Mouse (Mus musculus) CH12F3 (cell line): ENCODE measurements around the gene Hydin.

ENCODE experiments used
- in situ Hi-C: fragments of 300-500 bp; cut with MboI; formaldehyde crosslinking; loops from 2 replicates; pipeline ENCODE4 v1.14.3; 2020; ENCODE audit warnings: low sequenced_read_pairs

Gene Hydin

GRCm38 (mm10) chr8:110266741-110267140, at the start of gene Hydin:
Gene Hydin (plus strand): TSS chr8:110266977.
- in situ Hi-C loops: no loop called here

- in situ Hi-C loops: no loop called here
Observed at GRCm38 (mm10) chr8:110217198-110217597, 49.6 kb upstream of the Hydin start.

GRCm38 (mm10) chr8:110217681-110218131, 49.1 kb upstream of the Hydin start:
- in situ Hi-C loops: no loop called here

- in situ Hi-C loops: no loop called here
Observed at GRCm38 (mm10) chr8:110218511-110218910, 48.3 kb upstream of the Hydin start.

GRCm38 (mm10) chr8:110220936-110221335, 45.8 kb upstream of the Hydin start:
- in situ Hi-C loops: no loop called here

GRCm38 (mm10) chr8:110230803-110231202, 36.0 kb upstream of the Hydin start:
- in situ Hi-C loops: no loop called here

- in situ Hi-C loops: no loop called here
Observed at GRCm38 (mm10) chr8:110242278-110243177, 24.2 kb upstream of the Hydin start.

GRCm38 (mm10) chr8:110244566-110244965, 22.2 kb upstream of the Hydin start:
- in situ Hi-C loops: no loop called here

GRCm38 (mm10) chr8:110247238-110247637, 19.5 kb upstream of the Hydin start:
- in situ Hi-C loops: no loop called here

- in situ Hi-C loops: no loop called here
Observed at GRCm38 (mm10) chr8:110253986-110254385, 12.8 kb upstream of the Hydin start.

- in situ Hi-C loops: no loop called here
Observed at GRCm38 (mm10) chr8:110265796-110266305, 926 bp upstream of the Hydin start.

GRCm38 (mm10) chr8:110267268-110267667, 491 bp downstream of the Hydin start:
- in situ Hi-C loops: no loop called here

- in situ Hi-C loops: no loop called here
Observed at GRCm38 (mm10) chr8:110270659-110271058, 3.9 kb downstream of the Hydin start.

GRCm38 (mm10) chr8:110273394-110273793, 6.6 kb downstream of the Hydin start:
- in situ Hi-C loops: no loop called here

GRCm38 (mm10) chr8:110275465-110276258, 8.9 kb downstream of the Hydin start:
- in situ Hi-C loops: no loop called here

- in situ Hi-C loops: no loop called here
Observed at GRCm38 (mm10) chr8:110276259-110276560, 9.4 kb downstream of the Hydin start.

GRCm38 (mm10) chr8:110312715-110313114, 45.9 kb downstream of the Hydin start:
- in situ Hi-C loops: no loop called here

- in situ Hi-C loops: no loop called here
Observed at GRCm38 (mm10) chr8:110315826-110316225, 49.0 kb downstream of the Hydin start.

GRCm38 (mm10) chr8:110319586-110319985, 52.8 kb downstream of the Hydin start:
- in situ Hi-C loops: no loop called here

- in situ Hi-C loops: no loop called here
Observed at GRCm38 (mm10) chr8:110321446-110321845, 54.7 kb downstream of the Hydin start.

- in situ Hi-C loops: no loop called here
Observed at GRCm38 (mm10) chr8:110323981-110324574, 57.3 kb downstream of the Hydin start.
